Mouse (Mus musculus): ENCODE data around the gene Rhbdl1. TPM values are rescaled to one million over a fixed set of nuclear protein-coding genes. Genes with fewer than 3 reads are reported as not detected.

Rhbdl1 gene
- total RNA-seq, 2 experiments from 2014 or later: 40.6 to 42.4 TPM

- DNase-seq (ENCODE audit: low spot score in 2 of 2): no peak
Observed at GRCm38 (mm10) chr17:25796211-25796771, 40.8 kb downstream of the Rhbdl1 start.

GRCm38 (mm10) chr17:25795609-25796092 is 41.4 kb downstream of the Rhbdl1 start, which contains the start of gene AC134908.4:
Gene AC134908.4 (minus strand): TSS chr17:25795659.
- DNase-seq (ENCODE audit: low spot score in 2 of 2): peak in 1 of 2 experiments; percentile 49

- DNase-seq (ENCODE audit: low spot score in 2 of 2): no peak
Observed at GRCm38 (mm10) chr17:25794998-25795397, 42.1 kb downstream of the Rhbdl1 start.

GRCm38 (mm10) chr17:25794197-25794596 is 42.9 kb downstream of the Rhbdl1 start:
- DNase-seq (ENCODE audit: low spot score in 2 of 2): no peak

- peak in 1 of 2 experiments; percentile 55 for DNase-seq (ENCODE audit: low spot score in 2 of 2)
Observed at GRCm38 (mm10) chr17:25792615-25793014, 44.5 kb downstream of the Rhbdl1 start, which contains the start of gene Fam173a. Gene Fam173a (minus strand): TSS chr17:25792901.

GRCm38 (mm10) chr17:25791843-25792527 is 45.1 kb downstream of the Rhbdl1 start:
- peak; percentile 85 to 87 for DNase-seq (ENCODE audit: low spot score in 2 of 2)

- no peak for DNase-seq (ENCODE audit: low spot score in 2 of 2)
Observed at GRCm38 (mm10) chr17:25791320-25791842, 45.7 kb downstream of the Rhbdl1 start.

- DNase-seq (ENCODE audit: low spot score in 2 of 2): no peak
Observed at GRCm38 (mm10) chr17:25786781-25787504, 50.2 kb downstream of the Rhbdl1 start.

- DNase-seq (ENCODE audit: low spot score in 2 of 2): no peak
Observed at GRCm38 (mm10) chr17:25786280-25786679, 50.8 kb downstream of the Rhbdl1 start, which contains the start of gene Ccdc78. Gene Ccdc78 (plus strand): TSS chr17:25786580.

- peak; percentile 96 to 98 for DNase-seq (ENCODE audit: low spot score in 2 of 2)
Observed at GRCm38 (mm10) chr17:25785281-25785745, 51.8 kb downstream of the Rhbdl1 start, which contains the start of gene Haghl. Gene Haghl (minus strand): TSS chr17:25785673.

Small RNA genes within 50 kb of the gene (microRNA-seq; reads per million reads assigned to microRNA genes)
- 1.3 to 3.2 reads per million in 2 experiments for gene Mir3082

Other genes starting within 250 kb of the Rhbdl1 start
- 100 to 1,000 TPM; 151 to 157 TPM for gene Gng13, start 120.1 kb downstream of the Rhbdl1 start, total RNA-seq (2021)
- 1 to 10 TPM; 1.2 to 1.5 TPM for gene Chtf18, start 109.9 kb downstream of the Rhbdl1 start, total RNA-seq (2021)
- gene Rpusd1, start 109.6 kb downstream of the Rhbdl1 start, total RNA-seq (2021): 10 to 100 TPM; 60.9 to 64.4 TPM
- gene Mslnl, start 101.3 kb downstream of the Rhbdl1 start, total RNA-seq (2021): under 1 TPM; 0.44 to 0.75 TPM
- gene Msln, start 82.9 kb downstream of the Rhbdl1 start, total RNA-seq (2021): 1 to 10 TPM; 2.3 to 2.5 TPM
- 10 to 100 TPM; 31.3 to 37.1 TPM for gene Narfl, start 63.5 kb downstream of the Rhbdl1 start, total RNA-seq (2021)
- gene Haghl, start 51.6 kb downstream of the Rhbdl1 start, total RNA-seq (2021): 100 to 1,000 TPM; 112 to 119 TPM
- under 1 TPM in 1 of 2 experiments, not detected in 1; 0.19 TPM for gene Ccdc78, start 50.7 kb downstream of the Rhbdl1 start, total RNA-seq (2021)
- 10 to 100 TPM; 92.7 to 99.1 TPM for gene Fam173a, start 44.4 kb downstream of the Rhbdl1 start, total RNA-seq (2021)
- 1 to 10 TPM in 1 of 2 experiments, not detected in 1; 1.4 TPM for gene AC134908.4, start 41.6 kb downstream of the Rhbdl1 start, total RNA-seq (2021)
- 10 to 100 TPM; 70.9 to 78.2 TPM for gene Metrn, start 40.2 kb downstream of the Rhbdl1 start, total RNA-seq (2021)
- 100 to 1,000 TPM; 588 to 680 TPM for gene Fbxl16, start 28.2 kb downstream of the Rhbdl1 start, total RNA-seq (2021)
- 10 to 100 TPM; 22.5 to 25.1 TPM for gene Wdr24, start 13.7 kb downstream of the Rhbdl1 start, total RNA-seq (2021)
- 10 to 100 TPM; 43.5 to 52.3 TPM for gene Jmjd8, start 8.4 kb downstream of the Rhbdl1 start, total RNA-seq (2021)
- gene Stub1, start 3.9 kb downstream of the Rhbdl1 start, total RNA-seq (2021): 100 to 1,000 TPM; 178 to 180 TPM
- gene Gm20683, start 4.5 kb upstream of the Rhbdl1 start, total RNA-seq (2021): 10 to 100 TPM; 20.7 to 23.7 TPM
- gene Rhot2, start 7.6 kb upstream of the Rhbdl1 start, total RNA-seq (2021): 10 to 100 TPM; 89.5 to 92.8 TPM
- gene Wdr90, start 24.2 kb upstream of the Rhbdl1 start, total RNA-seq (2021): 10 to 100 TPM; 26.0 to 31.5 TPM
- gene Mcrip2, start 31.5 kb upstream of the Rhbdl1 start, total RNA-seq (2021): 10 to 100 TPM; 20.0 to 25.6 TPM
- 10 to 100 TPM; 38.7 to 40.2 TPM for gene Mettl26, start 37.8 kb upstream of the Rhbdl1 start, total RNA-seq (2021)
- gene Wfikkn1, start 43.6 kb upstream of the Rhbdl1 start, total RNA-seq (2021): 1 to 10 TPM; 1.4 to 1.7 TPM
- gene Rab40c, start 82.4 kb upstream of the Rhbdl1 start, total RNA-seq (2021): 10 to 100 TPM; 41.2 TPM
- gene Pigq, start 107.6 kb upstream of the Rhbdl1 start, total RNA-seq (2021): 100 to 1,000 TPM; 103 to 113 TPM
- gene Nhlrc4, start 107.7 kb upstream of the Rhbdl1 start, total RNA-seq (2021): under 1 TPM; 0.54 to 0.98 TPM
- gene A930017K11Rik, start 115.3 kb upstream of the Rhbdl1 start, total RNA-seq (2021): under 1 TPM; 0.37 to 0.65 TPM
- 10 to 100 TPM; 50.6 to 51.4 TPM for gene Capn15, start 148.5 kb upstream of the Rhbdl1 start, total RNA-seq (2021)
- gene Rab11fip3, start 232.3 kb upstream of the Rhbdl1 start, total RNA-seq (2021): 10 to 100 TPM; 97.8 to 98.4 TPM

All from left cerebral cortex, adult 18-20 months (tissue).